Mouse (Mus musculus): ENCODE data around the gene Acvr1c. TPM values are rescaled to one million over a fixed set of nuclear protein-coding genes. Genes with fewer than 3 reads are reported as not detected.

The Acvr1c gene
- total RNA-seq, 2 experiments from 2014 or later: not detected

- ATAC-seq (replicated peaks; ENCODE audit: low FRiP score, low TSS enrichment, poor library complexity, severe bottlenecking): no peak
Measured at GRCm38 (mm10) chr2:58289759-58290431, 67.8 kb downstream of the Acvr1c start.

GRCm38 (mm10) chr2:58289331-58289730 is 68.4 kb downstream of the Acvr1c start:
- no peak for ATAC-seq (replicated peaks; ENCODE audit: low FRiP score, low TSS enrichment, poor library complexity, severe bottlenecking)

GRCm38 (mm10) chr2:58282259-58282910 is 75.3 kb downstream of the Acvr1c start:
- peak; percentile 99 for ATAC-seq (replicated peaks; ENCODE audit: low FRiP score, low TSS enrichment, poor library complexity, severe bottlenecking)

GRCm38 (mm10) chr2:58281046-58281445 is 76.6 kb downstream of the Acvr1c start:
- no peak for ATAC-seq (replicated peaks; ENCODE audit: low FRiP score, low TSS enrichment, poor library complexity, severe bottlenecking)

GRCm38 (mm10) chr2:58279163-58279562 is 78.5 kb downstream of the Acvr1c start:
- ATAC-seq (replicated peaks; ENCODE audit: low FRiP score, low TSS enrichment, poor library complexity, severe bottlenecking): no peak

GRCm38 (mm10) chr2:58276454-58276853 is 81.2 kb downstream of the Acvr1c start:
- ATAC-seq (replicated peaks; ENCODE audit: low FRiP score, low TSS enrichment, poor library complexity, severe bottlenecking): no peak

GRCm38 (mm10) chr2:58240639-58241038 is 117.1 kb downstream of the Acvr1c start:
- no peak for ATAC-seq (replicated peaks; ENCODE audit: low FRiP score, low TSS enrichment, poor library complexity, severe bottlenecking)

- no peak for ATAC-seq (replicated peaks; ENCODE audit: low FRiP score, low TSS enrichment, poor library complexity, severe bottlenecking)
Measured at GRCm38 (mm10) chr2:58237487-58237886, 120.2 kb downstream of the Acvr1c start.

Other genes with a start within 250 kb of the Acvr1c start
- 3.9 and 8.5 TPM in 2 replicates for gene Cytip, start 162.4 kb downstream of the Acvr1c start, total RNA-seq (2014; fragmentation: Nextera tagmentation)
- 6.6 and 13.2 TPM in 2 replicates for gene Cytip, start 162.4 kb downstream of the Acvr1c start, total RNA-seq (2017)
- gene Gm17409, start 112.2 kb upstream of the Acvr1c start, total RNA-seq (2014; fragmentation: Nextera tagmentation): not detected in 2 replicates
- gene Gm17409, start 112.2 kb upstream of the Acvr1c start, total RNA-seq (2017): not detected in 2 replicates
- gene Acvr1, start 209.3 kb upstream of the Acvr1c start, total RNA-seq (2014; fragmentation: Nextera tagmentation): 0.25 and 0.92 TPM in 2 replicates
- 0.42 TPM in 1 of 2 replicates, not detected in the other for gene Acvr1, start 209.3 kb upstream of the Acvr1c start, total RNA-seq (2017)
- not detected in 2 replicates for gene Upp2, start 209.4 kb upstream of the Acvr1c start, total RNA-seq (2014; fragmentation: Nextera tagmentation)
- gene Upp2, start 209.4 kb upstream of the Acvr1c start, total RNA-seq (2017): not detected in 2 replicates